Mouse (Mus musculus): ENCODE data around the gene Klhdc10.

- TF ChIP-seq CTCF (IDR thresholded peaks at IDR 0.05; ENCODE audit: low read depth): no peak
- TF ChIP-seq EP300 (optimal IDR thresholded peaks at IDR 0.05): no peak
Observed at GRCm38 (mm10) chr6:30400716-30401115, 952 bp upstream of the Klhdc10 start.
